Mouse (Mus musculus): Measurements from ENCODE around the gene Vsig1. TPM values are rescaled to one million over a fixed set of nuclear protein-coding genes. Genes with fewer than 3 reads are reported as not detected.
A peak's percentile ranks its signal among the peaks of the same experiment; 100 is the strongest.

The Vsig1 gene
- total and polyA plus RNA-seq, 3 experiments: 0.38 to 4.8 (median 0.56) TPM

DNA sequence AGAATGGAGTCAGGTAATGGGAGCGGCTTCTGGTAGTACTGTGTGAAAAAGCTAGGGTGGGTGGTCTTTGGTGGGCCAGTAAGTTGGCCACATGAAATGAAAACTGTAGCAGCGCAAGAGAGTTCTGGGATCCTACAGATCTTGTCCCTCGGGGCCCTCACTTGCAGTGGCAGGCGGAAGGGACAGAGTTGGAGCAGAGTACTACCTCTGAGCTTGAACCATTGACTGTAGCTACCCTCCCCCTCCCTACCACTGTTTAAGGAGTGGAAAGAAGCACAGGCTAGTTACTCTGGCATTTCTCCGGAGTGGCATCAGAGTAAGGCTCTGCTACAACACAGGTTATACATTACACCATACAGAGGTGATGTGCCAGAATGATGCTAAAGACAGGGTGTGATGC, 49.6 kb downstream of the Vsig1 start:
- DNase-seq (ENCODE audit: extremely low read depth): peak; percentile 33
- in situ Hi-C loops (cut with MboI; ENCODE audit: low pct_ligation_motif_present, low pct_unique_long_range_greater_than_20kb, low sequenced_read_pairs): no loop called here
- dilution Hi-C loops (cut with MboI; ENCODE audit: extremely low pct_ligation_motif_present, extremely low pct_unique_long_range_greater_than_20kb, low sequenced_read_pairs): no loop called here

DNA sequence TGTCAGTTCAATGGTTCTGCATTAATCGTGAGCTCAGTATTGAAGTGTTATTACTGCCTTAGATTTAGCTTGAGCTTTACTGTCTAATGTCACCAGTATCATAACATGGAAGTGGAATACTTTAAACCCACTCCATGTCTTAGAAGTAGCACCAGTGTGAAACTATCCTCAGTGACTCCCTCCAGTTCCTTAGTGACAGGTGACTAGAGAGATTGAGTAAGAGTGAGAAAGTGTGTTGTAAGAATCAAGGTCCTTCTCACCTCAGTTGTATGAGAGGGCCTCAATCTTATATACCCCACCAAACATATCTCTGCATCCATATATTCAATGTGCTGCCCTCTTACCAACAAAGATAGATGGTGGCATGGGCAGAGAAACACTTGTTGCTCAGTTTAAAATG, 71.5 kb downstream of the Vsig1 start:
- Histone ChIP-seq H3K27ac (ENCODE audit: insufficient read depth, low read depth) (no peak overlapping the region), H3K27me3 (replicated peaks) (no peaks in the 10 kb centered on the region), H3K4me3 (replicated peaks in 1 of 3; ENCODE audit: low read depth in 2 of 3, low read length in 2 of 3, poor library complexity in 1 of 3) (no peak overlapping the region), H3K4me2 (ENCODE audit: insufficient read depth, low read depth, poor library complexity, severe bottlenecking) (no peak overlapping the region; the same call in 1 of the 2 replicates), H3K36me3 (replicated peaks in 1 of 2; ENCODE audit: control insufficient read depth in 1 of 2, insufficient read depth in 1 of 2, low read length in 1 of 2) (no peaks in the 10 kb centered on the region), H3K9me3 (replicated peaks; ENCODE audit: low read length) (no peaks in the 10 kb centered on the region), H3K9ac (ENCODE audit: insufficient read depth, low read depth) (no peak overlapping the region), H3K79me2 (replicated peaks; ENCODE audit: control insufficient read depth, extremely low read depth, insufficient read depth, poor library complexity, severe bottlenecking) (peaks cover 4% of the 10 kb centered on the region; the same call in 1 of the 2 replicates), H3K4me1 (ENCODE audit: control insufficient read depth in 1 of 2, insufficient read depth in 2 of 2) (peaks cover 11 to 47% of the 10 kb centered on the region in 2 experiments)
- in situ Hi-C loops (cut with MboI; ENCODE audit: low pct_ligation_motif_present, low pct_unique_long_range_greater_than_20kb, low sequenced_read_pairs): no loop called here
- TF ChIP-seq IRF4 (IDR thresholded peaks at IDR 0.05; ENCODE audit: low read depth, low read length): peak; percentile 52; the same call in 1 of the 2 replicates
- TF ChIP-seq JUND (conservative IDR thresholded peaks at IDR 0.05; ENCODE audit: low read depth, low read length): 0 out of 2 replicates have a peak, but pooled peaks have one; percentile 25
- no peak for TF ChIP-seq ZMIZ1 (IDR thresholded peaks at IDR 0.05; ENCODE audit: low read depth, low read length)
- peak; percentile 10 for DNase-seq (ENCODE audit: extremely low read depth)
- dilution Hi-C loops (cut with MboI; ENCODE audit: extremely low pct_ligation_motif_present, extremely low pct_unique_long_range_greater_than_20kb, low sequenced_read_pairs): no loop called here

More for the DNA sequence above, 49.6 kb downstream of the Vsig1 start:
- Histone ChIP-seq H3K4me2 (ENCODE audit: insufficient read depth, low read depth, poor library complexity, severe bottlenecking) (no peak overlapping the region), H3K9ac (ENCODE audit: insufficient read depth, low read depth) (peak overlapping the region; percentile 27), H3K79me2 (replicated peaks; ENCODE audit: control insufficient read depth, extremely low read depth, insufficient read depth, poor library complexity, severe bottlenecking) (peaks cover 12% of the 10 kb centered on the region), H3K4me3 (replicated peaks in 1 of 3; ENCODE audit: low read depth in 2 of 3, low read length in 2 of 3, poor library complexity in 1 of 3) (peak overlapping the region; percentile 62 to 81 (median 73)), H3K27ac (ENCODE audit: insufficient read depth, low read depth) (no peak overlapping the region), H3K36me3 (replicated peaks in 1 of 2; ENCODE audit: control insufficient read depth in 1 of 2, insufficient read depth in 1 of 2, low read length in 1 of 2) (peaks cover 9 to 15% of the 10 kb centered on the region in 2 experiments), H3K9me3 (replicated peaks; ENCODE audit: low read length) (no peaks in the 10 kb centered on the region), H3K27me3 (replicated peaks) (no peaks in the 10 kb centered on the region), H3K4me1 (ENCODE audit: control insufficient read depth in 1 of 2, insufficient read depth in 2 of 2) (no peaks in the 10 kb centered on the region)
- TF ChIP-seq SIN3A (IDR thresholded peaks at IDR 0.05; ENCODE audit: low read length): 0 out of 2 replicates have a peak, but pooled peaks have one; percentile 4
- no peak for TF ChIP-seq USF2 (conservative IDR thresholded peaks at IDR 0.05; ENCODE audit: low read depth, low read length)
- TF ChIP-seq PAX5 (IDR thresholded peaks at IDR 0.05; ENCODE audit: low read length): no peak
- TF ChIP-seq CHD2 (IDR thresholded peaks at IDR 0.05; ENCODE audit: low read length): no peak
- TF ChIP-seq RAD21 (IDR thresholded peaks at IDR 0.05; ENCODE audit: low read depth, low read length): no peak

DNA sequence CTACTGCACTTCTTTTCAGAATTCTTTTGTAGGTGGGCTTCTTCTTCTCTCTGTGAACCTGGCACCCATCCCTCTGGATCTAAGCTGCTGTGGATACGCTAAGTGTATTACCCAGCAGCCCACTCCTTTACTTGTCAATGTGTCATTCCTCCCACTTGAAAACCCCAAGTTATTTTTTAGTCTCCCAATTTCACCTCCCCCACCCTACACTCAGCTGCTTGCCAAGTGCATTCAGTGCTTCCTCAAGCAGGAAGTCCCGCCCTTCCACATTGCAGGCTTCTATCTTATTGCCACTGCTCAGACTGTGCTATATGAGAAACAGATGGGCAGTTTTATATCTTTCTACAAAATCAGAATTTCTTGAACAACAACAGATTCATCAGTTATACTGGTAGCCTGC, 72.1 kb downstream of the Vsig1 start:
- no peak for TF ChIP-seq JUND (conservative IDR thresholded peaks at IDR 0.05; ENCODE audit: low read depth, low read length)
- TF ChIP-seq ETS1 (conservative IDR thresholded peaks at IDR 0.05; ENCODE audit: low read depth, low read length): peak; percentile 57
- peak; percentile 43 for TF ChIP-seq ELF1 (IDR thresholded peaks at IDR 0.05; ENCODE audit: low read depth, low read length)
- no peak for TF ChIP-seq CHD1 (IDR thresholded peaks at IDR 0.05; ENCODE audit: low read depth, low read length)
- TF ChIP-seq MEF2A (IDR thresholded peaks at IDR 0.05; ENCODE audit: borderline replicate concordance, low read depth, low read length): peak; percentile 41; the same call in 1 of the 2 replicates
- dilution Hi-C loops (cut with MboI; ENCODE audit: extremely low pct_ligation_motif_present, extremely low pct_unique_long_range_greater_than_20kb, low sequenced_read_pairs): no loop called here
- H3K4me3 ChIP-seq (replicated peaks in 1 of 3; ENCODE audit: low read depth in 2 of 3, low read length in 2 of 3, poor library complexity in 1 of 3): peak overlapping the region in 1 of 3 experiments; percentile 19
- no peaks in the 10 kb centered on the region for H3K9me3 ChIP-seq (replicated peaks; ENCODE audit: low read length)
- peaks cover 4% of the 10 kb centered on the region; the same call in 1 of the 2 replicates for H3K79me2 ChIP-seq (replicated peaks; ENCODE audit: control insufficient read depth, extremely low read depth, insufficient read depth, poor library complexity, severe bottlenecking)
- H3K4me1 ChIP-seq (ENCODE audit: control insufficient read depth in 1 of 2, insufficient read depth in 2 of 2): peaks cover 11 to 53% of the 10 kb centered on the region in 2 experiments
- H3K27me3 ChIP-seq (replicated peaks): no peaks in the 10 kb centered on the region
- H3K27ac ChIP-seq (ENCODE audit: insufficient read depth, low read depth): no peak overlapping the region
- no peak overlapping the region for H3K9ac ChIP-seq (ENCODE audit: insufficient read depth, low read depth)
- peak; percentile 41 for DNase-seq (ENCODE audit: extremely low read depth)
- H3K36me3 ChIP-seq (replicated peaks in 1 of 2; ENCODE audit: control insufficient read depth in 1 of 2, insufficient read depth in 1 of 2, low read length in 1 of 2): no peaks in the 10 kb centered on the region
- in situ Hi-C loops (cut with MboI; ENCODE audit: low pct_ligation_motif_present, low pct_unique_long_range_greater_than_20kb, low sequenced_read_pairs): no loop called here
- H3K4me2 ChIP-seq (ENCODE audit: insufficient read depth, low read depth, poor library complexity, severe bottlenecking): peak overlapping the region; percentile 46

Data from CH12.LX (cell line).